Mouse (Mus musculus): ENCODE measurements around the gene Top2a.

Top2a gene

DNA sequence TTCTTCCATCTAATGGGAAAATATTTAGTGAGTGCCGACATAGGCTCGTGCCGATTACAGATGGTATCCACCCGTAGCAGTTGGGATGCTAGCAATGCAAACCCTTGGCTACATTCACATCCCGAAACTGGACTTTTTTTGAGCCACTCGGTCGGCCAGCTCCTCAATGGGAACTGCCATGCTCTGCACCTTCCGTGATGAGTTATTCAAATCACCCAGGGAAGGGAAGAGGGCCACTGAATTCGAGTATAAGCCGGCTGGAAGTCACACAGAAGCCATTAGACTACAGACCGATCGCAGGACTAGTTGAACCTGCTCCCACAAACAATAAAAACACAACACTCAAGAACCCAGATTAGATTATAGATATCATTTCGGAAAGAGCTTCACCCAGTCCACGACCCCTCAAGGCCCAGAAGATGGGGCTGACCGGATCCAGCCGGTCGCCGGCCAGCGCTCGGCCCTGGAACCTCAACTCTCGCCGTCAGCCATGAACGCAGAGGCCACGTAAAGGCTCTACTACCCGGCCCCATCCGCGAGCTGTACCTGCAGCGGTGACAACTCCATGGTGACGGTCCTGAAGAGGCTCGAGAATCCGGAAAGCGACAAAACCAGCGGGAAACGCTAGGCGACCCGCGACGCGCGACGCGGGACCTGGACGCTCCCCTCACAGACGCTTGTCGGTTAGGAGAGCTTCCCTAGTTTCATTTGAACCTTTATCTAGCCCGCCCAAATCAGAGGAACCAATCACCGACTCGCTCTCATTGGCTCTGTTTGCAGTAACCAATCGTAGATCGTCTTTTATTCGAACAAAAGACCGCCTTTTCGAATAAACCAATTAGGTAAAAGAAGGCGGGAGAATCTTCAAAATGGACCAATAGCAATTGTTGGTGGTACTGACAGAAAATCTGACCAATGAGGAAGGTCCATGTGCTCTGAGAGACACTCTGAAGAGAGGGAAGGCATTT is at the start of gene Top2a:
Top2a (minus strand) TSS at position 690 of the 968 bp plus-strand sequence.
- DNase-seq = peak; percentile 90 to 94

DNA sequence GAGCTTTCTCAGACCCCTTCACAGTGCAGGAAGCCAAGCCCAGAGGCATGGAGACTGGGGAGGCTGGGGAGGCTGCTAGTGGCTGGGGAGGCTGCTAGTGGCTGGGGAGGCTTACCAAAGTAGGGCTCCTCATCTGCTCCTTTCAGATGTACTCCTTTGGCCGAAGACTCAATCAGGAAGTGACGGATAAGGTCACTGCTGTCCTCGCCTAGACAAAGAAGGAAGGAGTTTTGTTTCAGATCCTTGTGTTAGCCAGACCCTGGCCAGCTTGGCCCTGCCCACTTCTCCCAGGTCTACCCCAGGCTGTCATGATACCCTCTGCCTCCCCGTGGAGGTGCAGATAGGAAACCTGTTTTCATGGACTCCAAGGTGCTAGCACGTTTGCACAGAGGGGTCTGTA is 49.8 kb upstream of the Top2a start:
- DNase-seq = no peak

DNA sequence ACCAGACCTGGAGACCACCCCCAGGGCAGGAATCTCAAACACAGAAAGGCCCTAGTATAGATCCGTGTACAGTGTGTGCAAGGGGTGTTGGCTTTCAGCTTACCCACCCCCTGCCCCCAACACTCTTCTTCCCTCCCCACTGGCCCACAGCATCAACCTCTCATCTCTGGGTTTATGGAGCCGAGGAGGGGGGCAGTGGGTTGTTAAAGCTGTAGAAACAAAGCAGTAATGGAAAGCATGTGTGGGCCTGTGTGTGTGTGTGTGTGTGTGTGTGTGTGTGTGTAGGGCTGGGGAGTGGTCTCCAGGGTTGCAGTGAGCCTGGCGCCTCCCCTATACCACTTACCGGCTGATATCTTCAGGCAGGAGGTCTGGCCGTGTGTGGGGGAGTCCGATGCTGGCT is 47.9 kb upstream of the Top2a start:
- DNase-seq = no peak

DNA sequence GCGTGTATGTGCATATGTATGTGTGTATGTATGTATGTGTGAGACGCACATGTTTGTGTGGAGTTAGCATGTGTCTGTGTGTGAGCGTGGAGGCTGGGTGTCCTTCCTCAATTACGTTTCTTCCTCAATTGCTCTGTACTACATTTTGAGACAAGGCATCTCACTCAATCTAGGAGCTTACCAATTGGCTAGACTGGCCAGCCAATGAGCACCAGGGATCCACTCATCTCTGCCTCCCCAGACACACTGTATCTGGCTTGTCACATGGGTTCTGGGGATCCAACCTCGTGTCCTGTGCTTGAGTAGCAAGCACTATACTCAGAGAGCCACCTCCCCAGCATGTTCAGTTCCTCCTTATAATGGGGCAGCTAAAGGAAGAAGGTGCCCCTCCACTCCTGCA is 44.5 kb upstream of the Top2a start:
- no peak for DNase-seq

DNA sequence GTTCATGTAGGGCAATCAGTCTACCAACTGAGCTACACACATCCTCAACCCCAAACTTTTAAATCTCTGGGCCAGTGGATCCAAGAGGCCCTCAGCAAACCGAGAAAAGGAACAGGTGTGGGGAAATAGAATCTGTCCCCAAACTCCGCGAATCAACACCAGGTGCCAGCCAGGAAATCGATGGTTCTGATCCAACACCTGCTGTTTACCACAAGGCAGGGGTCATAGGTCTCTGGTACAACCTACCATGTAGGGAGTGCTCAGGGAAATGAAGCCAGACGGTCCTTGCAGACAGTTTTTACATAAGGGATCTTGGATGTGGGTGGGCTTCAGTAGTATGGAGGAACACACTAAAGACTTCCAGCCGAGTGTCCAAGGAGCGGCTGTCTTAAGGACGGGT is 43.6 kb upstream of the Top2a start:
- DNase-seq = no peak

DNA sequence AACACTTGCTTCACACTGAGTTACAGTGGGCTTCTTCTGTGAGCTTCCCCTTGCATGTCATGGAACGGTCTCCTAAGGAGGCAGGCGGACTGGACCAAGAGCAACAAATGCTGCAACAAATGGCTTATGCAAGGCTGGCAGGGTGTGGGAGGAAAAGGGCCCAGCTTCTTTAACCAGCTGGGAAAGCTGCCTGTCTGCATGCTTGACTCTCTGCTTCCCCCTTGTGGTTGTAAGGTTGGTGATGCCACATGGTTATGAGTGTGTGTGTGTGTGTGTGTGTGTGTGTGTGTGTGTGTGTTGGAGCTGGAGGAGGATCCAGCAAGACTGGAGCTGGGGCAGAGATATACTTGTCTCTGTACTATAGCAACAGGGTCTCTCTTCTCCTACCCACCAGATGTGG is 42.0 kb upstream of the Top2a start:
- peak; percentile 89 to 95 for DNase-seq

DNA sequence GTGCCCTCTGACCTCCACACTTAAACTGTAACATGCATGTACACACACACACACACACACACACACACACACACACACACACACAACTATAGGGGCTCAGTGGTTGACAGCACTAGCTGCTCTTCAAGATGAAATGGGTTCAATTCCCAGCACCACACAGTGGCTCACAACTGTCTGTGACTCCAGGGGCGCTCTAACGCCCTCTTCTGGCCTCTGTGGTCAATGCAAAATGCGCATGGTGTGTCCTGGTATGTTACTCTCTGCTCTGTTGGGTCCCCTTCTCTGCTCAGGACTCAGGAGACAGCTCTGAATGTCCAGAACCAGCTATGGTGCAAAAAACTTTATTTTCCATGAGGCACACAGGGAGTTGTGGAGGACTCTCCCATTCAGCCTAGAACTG is 41.4 kb upstream of the Top2a start:
- no peak for DNase-seq

DNA sequence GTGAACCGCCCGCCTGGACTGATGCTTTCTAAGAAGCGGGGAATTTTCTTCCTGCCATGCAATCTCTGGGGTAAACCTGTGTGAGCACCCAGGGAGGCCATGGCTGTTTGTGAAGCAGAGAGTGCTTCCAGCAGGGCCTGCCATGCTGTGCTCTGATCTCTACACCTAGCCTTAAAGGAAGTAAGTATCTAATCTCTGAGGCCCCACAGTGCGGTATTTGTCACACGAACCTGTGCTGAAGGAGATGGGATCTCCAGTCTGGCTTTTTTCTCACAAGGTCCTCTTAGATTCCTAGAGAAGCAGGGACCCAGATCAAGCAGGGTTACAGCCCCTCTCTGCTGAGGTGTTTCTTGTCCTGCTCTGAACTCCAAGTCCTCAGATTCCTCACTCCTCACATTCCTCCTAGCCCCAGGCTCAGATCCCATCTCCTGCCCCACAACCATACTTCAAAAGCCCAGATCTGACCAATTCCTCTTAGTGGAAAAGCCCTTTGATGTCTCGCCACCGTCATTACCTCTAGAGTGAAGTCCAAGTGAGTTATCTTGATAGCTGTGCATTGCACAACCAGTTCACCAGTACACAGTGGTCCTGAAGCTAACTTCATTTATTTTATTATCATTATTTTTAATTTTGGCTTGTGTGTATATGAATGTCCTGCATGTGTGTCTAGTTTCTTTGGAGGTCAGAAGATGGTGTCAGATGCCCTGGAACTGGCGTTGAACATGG is 39.6 kb upstream of the Top2a start:
- no peak for DNase-seq

DNA sequence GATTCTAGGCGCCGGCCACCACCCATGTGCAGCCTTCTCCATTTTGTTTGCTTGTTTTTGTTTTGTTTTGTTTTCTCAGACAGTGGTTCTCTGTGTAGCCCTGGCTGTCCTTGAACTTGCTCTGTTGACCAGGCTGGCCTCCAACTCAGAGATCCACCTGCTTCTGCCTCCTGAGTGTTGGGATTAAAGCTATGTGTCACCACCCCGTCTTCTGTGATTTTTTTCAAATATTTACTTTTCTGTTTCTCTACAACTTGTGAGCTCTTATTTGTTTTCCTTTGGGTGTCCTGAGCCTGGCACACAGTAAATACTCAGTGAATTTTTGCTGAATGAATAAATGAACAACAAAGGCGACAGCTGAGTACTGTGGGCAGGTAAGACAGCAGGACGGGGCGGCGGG is 38.7 kb upstream of the Top2a start:
- no peak for DNase-seq

DNA sequence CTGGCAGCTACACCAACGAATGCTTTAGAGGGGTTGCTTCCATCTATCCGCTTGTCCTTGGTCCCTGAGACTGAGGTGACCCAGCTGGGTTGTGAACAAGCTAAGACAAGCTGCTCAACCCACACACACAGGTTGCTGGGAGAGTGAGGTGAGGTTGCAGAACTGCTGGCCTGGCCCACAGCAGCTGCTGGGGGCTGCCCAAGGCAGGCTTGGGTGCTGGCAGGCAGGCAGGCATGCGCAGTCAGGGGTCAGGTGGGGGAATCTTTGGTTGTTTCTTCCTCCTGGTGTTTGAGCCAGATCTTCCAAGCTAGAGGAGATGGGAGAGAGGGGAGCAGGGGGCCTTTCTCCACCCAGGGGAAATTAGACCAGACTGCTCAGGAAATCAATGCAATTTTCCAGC is 36.4 kb upstream of the Top2a start:
- no peak for DNase-seq

DNA sequence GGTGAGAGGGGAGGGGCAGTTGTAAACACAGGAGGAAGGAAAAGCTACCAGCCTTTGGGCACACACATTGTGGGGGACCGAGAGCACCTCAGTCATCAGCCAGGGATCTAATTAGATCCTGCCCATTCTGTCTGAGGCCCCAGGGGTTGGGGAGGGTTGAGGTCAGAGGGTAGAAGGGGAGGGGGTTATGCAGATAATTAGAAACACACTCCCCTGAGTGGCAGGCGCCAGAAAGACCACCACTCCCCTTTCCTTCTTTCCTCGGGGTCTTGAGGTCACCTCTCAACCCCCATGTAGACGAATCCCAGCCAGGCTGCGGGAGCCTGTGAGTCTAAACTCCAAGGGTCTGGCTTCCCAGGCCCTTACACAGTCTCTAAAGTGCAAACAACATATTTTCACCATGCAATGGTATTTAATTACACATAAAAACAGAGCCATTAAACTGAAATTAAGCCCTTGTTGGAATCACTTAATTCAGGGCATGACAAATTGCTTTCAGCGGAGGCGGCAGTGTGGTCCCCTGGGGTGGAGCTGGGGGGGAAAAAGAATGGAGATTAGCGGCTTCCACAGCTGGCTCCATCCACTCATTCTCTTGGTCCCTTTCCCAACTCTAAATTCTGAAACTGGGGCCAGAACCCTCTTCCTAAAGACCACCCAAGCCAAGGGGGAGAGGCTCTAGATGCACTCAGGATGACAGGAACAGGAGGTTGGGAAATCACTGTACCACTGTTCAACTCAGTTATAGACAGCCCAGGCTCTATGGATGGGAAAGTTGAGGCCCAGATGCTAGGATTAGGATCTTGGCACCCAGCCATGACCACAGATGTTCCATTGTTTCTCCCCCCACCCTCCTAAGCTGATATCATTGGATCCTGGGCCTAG is 31.8 kb upstream of the Top2a start:
- DNase-seq = no peak

DNA sequence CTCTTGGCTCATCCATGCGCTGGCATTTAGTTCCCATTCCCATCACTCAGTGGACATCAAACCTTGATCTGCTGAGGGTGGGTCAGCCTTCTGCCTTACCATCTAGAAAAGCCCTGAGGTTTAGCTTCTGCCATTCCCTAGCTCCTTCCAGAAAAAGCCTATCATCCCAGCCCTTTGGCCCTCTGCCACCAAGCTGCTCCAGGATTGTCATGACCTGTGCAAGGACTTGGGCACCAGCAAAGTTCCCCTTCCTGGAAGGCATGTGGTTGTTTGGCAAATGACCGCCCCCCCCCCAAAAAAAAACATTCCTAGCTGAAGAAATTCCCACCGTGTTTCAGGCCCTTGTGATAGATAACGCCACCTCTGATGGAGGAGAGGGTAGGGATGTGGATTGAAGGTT is 31.2 kb upstream of the Top2a start:
- peak; percentile 65 to 67 for DNase-seq

DNA sequence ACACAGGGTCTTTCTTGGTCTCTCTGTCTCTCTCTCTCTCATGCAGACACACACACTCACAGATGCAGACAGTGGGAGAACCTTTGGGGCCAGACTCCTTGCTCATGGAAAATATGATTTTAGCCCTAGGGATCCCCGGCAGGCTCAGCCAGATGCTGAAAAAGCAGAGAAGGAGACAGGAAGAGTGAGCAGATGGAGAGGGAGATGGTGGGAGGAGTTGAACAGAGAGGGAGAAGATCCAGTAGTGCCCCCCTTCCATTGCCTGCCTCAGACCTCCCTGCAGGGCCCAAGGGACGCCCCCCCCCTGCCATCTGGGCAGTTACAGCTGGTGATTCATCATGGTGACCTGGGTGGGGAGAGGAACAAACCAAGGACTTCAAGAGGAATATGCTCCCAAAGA is 23.7 kb upstream of the Top2a start:
- DNase-seq = peak; percentile 52 to 64

DNA sequence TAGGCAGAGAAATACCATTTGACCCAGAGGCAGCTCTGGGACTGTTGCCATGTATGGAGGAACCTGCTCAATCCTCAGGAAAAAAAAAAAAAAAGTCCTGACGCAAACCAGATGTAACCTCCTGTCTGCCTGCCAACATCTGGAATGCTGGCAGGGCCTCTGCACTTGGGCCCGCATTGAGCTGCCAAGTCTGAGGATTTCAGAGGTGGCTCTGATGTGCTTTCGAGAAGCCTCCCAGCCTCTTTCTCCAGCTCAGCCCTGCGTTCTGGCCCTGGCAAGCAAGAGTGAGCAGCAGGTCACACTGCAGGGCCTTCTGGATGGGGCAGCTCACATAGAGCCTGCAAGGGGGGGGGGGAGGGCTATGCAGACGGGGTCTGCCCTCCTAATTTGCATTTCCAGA is 23.1 kb upstream of the Top2a start:
- peak; percentile 83 to 89 for DNase-seq

DNA sequence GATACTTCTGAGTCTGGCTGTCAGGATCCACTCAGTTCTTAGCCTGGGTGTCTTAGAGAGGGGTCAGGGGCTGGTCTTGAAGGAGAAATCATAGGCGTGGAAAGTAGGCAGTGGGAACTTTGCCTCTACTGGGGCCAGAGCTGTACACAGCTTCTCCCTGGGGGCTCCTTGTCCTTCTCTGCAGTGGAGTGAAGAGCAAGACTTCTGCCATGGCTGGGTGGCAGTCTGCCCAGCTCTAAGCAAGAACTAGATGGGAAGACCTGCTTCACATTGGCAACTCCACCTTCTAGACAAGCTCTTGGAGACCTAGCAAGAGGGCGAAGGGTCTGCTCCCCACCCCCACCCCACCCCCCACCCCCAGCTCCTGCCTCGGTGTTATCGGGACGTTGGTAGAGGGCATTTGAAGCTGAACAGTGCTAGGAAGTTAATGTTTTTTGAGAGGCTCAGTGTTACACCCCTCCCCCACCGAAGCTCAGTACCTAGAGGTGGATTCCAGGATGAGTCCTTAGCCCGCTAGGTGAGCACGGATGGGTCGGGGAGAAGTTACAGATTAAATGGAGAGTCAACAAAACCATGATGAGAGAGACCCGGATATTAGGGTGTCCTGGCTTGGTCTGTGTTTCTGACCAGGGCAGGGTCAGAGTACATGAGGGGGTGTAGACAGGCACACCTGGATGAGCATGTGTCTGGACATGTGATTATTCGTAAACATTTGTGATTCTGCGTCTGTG is 21.3 kb upstream of the Top2a start:
- peak in 1 of 2 experiments; percentile 43 for DNase-seq

DNA sequence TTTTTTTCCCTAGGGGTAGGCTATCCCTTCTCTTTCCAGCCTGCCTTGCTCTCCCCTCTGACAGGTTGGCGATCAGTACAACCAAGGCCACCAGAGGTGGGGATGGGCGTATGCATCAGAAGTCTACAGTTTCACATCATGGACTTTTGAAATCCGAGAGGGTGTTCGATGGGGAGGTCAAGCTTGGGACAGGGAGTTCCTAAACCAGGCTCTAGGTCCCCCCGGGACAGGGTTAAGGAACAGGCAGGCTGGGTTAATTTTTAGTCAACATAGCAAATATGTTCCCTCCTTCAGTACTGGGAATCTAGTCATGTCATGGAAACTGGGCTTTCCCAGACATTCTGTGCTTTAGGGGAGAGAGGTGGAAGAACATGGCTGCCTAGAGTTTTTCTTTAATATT is 20.3 kb upstream of the Top2a start:
- no peak for DNase-seq

DNA sequence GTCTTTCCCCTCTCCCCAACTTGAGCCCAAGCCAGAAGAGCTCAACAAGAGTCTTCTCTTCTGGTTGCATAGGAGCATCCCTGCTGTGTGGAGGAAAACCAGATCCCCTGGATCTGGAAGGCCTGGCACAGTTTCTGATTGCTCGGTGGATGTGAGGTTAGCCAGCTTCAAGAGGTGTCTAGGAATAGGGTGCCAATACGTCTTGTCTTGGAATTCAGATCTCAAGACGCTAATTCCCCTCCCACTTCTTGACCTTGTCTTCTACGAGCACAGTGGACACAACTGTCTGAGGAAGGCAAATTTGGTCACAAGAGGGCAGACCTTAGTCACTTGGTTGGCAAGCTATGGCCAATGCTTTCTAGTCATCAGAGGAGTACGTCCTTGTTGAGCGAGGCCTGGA is 19.6 kb upstream of the Top2a start:
- no peak for DNase-seq

DNA sequence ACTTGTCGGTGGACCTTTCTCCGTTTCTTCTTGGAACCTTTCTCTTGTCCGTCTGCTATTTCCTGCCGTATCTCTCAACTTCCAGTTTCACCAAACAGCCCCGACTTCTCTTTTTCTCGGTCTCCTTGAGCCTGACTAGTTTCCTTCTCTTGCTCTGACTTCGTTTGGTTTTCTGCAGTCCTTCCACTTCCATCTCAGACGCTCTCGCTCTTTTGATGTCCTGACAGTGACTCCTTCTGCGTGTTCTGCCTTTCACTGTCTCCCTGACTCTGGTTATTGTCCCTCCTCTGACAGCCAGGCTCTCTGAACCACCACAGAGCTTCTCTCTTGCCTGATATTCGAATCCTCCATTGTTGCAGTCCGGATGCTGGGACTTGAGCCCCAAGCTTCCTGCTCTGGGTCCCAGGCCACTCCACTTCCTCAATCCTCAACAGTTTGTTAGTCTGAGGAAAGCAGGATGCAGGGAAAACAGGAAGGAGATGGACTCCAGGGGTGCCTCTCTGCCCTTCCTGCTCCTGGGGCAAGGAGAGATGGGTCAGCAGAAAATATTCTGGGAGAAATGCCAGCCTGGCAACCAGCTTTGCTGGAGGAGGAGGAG is 18.9 kb upstream of the Top2a start:
- DNase-seq = peak in 1 of 2 experiments; percentile 35

DNA sequence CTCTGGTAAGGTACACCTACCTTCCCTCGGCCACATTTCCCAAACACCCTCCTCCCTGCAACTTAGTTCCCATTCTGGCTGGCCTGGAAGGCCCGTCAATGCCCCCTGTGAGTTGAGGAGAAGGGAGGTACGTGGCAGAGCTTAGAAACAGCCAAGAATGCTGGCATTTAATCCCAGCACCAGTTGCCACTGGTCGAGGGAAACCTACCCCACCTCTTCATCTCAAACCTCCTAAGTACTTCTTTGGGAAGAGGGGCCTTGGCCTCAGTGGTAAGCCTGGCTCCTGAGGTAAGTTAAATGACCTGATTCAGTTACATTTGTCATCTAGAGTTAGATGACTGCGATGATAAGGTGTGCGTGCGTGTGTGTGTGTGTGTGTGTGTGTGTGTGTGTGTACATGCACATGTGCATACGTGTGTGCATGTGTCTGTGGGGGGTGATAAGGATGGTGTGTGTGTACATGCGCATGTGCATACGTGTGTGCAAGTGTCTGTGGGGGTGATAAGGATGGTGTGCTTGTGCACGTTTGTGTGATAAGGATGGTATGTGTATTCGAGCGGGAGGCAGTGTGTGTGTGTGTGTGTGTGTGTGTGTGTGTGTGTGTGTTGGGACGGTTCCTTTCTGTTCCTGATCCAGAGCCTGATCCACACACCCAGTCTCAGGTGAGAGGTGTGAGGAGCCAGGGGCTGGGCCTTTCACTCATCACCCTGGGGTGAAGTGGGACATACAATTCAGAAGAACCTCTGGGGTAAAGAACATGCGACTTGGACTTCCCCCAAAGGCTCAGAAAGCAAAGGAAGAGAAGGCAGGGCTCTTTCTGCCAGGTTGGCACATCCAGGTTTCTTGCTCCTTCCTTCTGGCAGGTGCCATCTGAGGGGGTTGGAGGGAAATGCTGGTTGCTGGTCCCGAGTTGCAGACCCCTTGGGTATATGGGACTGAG is 18.1 kb upstream of the Top2a start:
- DNase-seq = no peak

DNA sequence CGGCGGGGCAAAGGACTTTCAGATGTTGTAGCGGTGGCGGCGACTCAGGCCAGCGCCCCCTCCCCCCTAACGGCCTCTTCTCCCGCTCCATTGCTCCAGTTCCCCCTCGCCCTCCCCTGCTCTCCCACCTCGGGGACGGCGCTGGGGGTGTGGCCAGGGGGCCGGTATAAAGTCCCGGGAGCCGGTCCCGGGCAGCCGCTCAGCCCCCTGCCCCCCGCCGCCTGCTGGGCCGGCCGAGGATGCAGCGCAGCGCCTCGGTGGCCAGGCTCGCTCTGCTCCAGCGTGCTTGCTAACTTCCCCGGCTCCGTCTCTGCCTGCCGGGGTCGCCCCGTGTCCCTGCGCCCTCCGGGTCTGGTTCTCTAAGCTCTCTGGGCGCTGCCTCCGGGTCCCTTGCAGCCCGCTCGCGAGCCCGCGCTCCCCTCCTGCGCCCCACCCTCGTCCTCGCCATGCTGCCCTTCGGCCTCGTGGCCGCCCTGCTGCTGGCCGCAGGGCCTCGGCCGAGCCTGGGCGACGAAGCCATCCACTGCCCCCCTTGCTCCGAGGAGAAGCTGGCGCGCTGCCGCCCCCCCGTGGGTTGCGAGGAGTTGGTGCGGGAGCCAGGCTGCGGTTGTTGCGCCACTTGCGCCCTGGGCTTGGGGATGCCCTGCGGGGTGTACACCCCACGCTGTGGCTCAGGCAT is 17.2 kb upstream of the Top2a start, which contains the start of gene Igfbp4:
Igfbp4 (plus strand) TSS at position 194 of the 679 bp plus-strand sequence.
- peak; percentile 87 to 89 for DNase-seq
